Mouse (Mus musculus): ENCODE measurements around the gene Baz1b.

DNA sequence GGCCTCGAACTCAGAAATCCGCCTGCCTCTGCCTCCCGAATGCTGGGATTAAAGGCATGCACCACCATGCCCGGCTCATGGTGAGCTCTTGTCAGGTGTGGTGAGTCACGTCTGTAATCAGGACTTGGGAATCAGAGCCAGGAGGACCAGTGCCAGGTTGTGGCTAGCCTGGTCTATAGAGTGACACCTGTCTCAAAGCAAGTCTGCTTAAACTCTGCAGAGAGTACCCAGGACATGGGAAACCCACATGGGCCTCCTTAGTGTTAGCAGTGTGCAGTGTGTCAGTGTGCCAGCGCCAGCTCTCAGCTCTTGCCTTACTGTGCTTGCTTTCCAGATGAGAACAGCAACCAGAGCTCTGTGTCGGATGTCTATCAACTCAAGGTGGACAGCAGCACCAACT, 7.4 kb upstream of the Baz1b start:
- no peak for TF ChIP-seq POLR2A (IDR thresholded peaks at IDR 0.05; ENCODE audit: low read depth, low read length)
- TF ChIP-seq CTCF (IDR thresholded peaks at IDR 0.05; ENCODE audit: borderline replicate concordance, insufficient read depth, low read length): no peak

Data from embryonic fibroblast, embryonic 13.5 days (primary cell).